Mouse (Mus musculus) layer of hippocampus, postnatal 25 days (tissue): Measurements from ENCODE around the gene Sfxn3. TPM values are rescaled to one million over a fixed set of nuclear protein-coding genes. Genes with fewer than 3 reads are reported as not detected.

ENCODE experiments used
- total RNA-seq, 2 experiments: library from RNA; stranded (reverse); gene quantifications; 2 replicates each; pipeline ENCODE4 v1.2.3; 2021

Sfxn3 gene
- total RNA-seq, 2 experiments from 2014 or later, result 89.0 to 105 TPM

Other genes starting within 250 kb of the Sfxn3 start
- 10 to 100 TPM; 31.8 to 39.3 TPM for gene Slf2, start 116.4 kb upstream of the Sfxn3 start, total RNA-seq
- gene Sema4g, start 58.4 kb upstream of the Sfxn3 start, total RNA-seq, result 10 to 100 TPM; 24.8 to 29.1 TPM
- gene Twnk, start 41.8 kb upstream of the Sfxn3 start, total RNA-seq, result 10 to 100 TPM; 15.4 to 15.5 TPM
- 10 to 100 TPM; 43.8 to 45.0 TPM for gene Mrpl43, start 41.1 kb upstream of the Sfxn3 start, total RNA-seq
- 10 to 100 TPM; 27.3 to 29.3 TPM for gene Lzts2, start 33.1 kb upstream of the Sfxn3 start, total RNA-seq
- gene Pdzd7, start 1.8 kb upstream of the Sfxn3 start, total RNA-seq, result 1 to 10 TPM; 1.8 to 2.9 TPM
- gene Kazald1, start 27.7 kb downstream of the Sfxn3 start, total RNA-seq, result 1 to 10 TPM; 1.2 to 1.7 TPM
- not detected for gene Tlx1, start 103.2 kb downstream of the Sfxn3 start, total RNA-seq
- not detected for gene Lbx1, start 188.3 kb downstream of the Sfxn3 start, total RNA-seq